Mouse (Mus musculus) thymus, adult 2 months (tissue): ENCODE results near the gene Nos1. TPM values are rescaled to one million over a fixed set of nuclear protein-coding genes. Genes with fewer than 3 reads are reported as not detected.

ENCODE experiments used
- DNase-seq: peaks from one replicate; pipeline ENCODE4 v3.0.0; 2021
- H3K27ac ChIP-seq: fragments of 200-500 bp; 2 replicates; pipeline ENCODE4 v1.5.1; 2012; ENCODE audit warnings: low read length, control low read depth; ENCODE audit not compliant: control insufficient read depth, insufficient read depth
- H3K27me3 ChIP-seq: fragments of 200-500 bp; 2 replicates; pipeline ENCODE4 v1.6.1; 2012; ENCODE audit warnings: mild to moderate bottlenecking, low read length, moderate library complexity, mixed read lengths; ENCODE audit not compliant: control insufficient read depth, insufficient read depth
- H3K36me3 ChIP-seq: fragments of 200-500 bp; 2 replicates; pipeline ENCODE4 v1.6.1; 2012; ENCODE audit warnings: mild to moderate bottlenecking, low read length, moderate library complexity; ENCODE audit not compliant: control insufficient read depth, insufficient read depth
- H3K4me1 ChIP-seq: fragments of 200-500 bp; replicated peaks from 2 replicates; pipeline ENCODE4 v1.6.1; 2012; ENCODE audit warnings: low read length; ENCODE audit not compliant: control insufficient read depth, insufficient read depth
- H3K4me3 ChIP-seq: fragments of 200-500 bp; 2 replicates; pipeline ENCODE4 v1.5.1; 2012; ENCODE audit warnings: mild to moderate bottlenecking, low read length, control low read depth, moderate library complexity; ENCODE audit not compliant: control insufficient read depth, insufficient read depth
- CTCF ChIP-seq: fragments of 200-500 bp; IDR thresholded peaks from 2 replicates; pipeline ENCODE4 v1.5.1; 2012; ENCODE audit warnings: mild to moderate bottlenecking, control low read depth, low read length, moderate library complexity, borderline replicate concordance; ENCODE audit not compliant: control insufficient read depth, poor library complexity, insufficient read depth; ENCODE audit errors: extremely low read depth
- POLR2A ChIP-seq: fragments of 200-500 bp; IDR thresholded peaks from 2 replicates; pipeline ENCODE4 v1.6.1; 2012; ENCODE audit warnings: mild to moderate bottlenecking, low read length, control low read depth, moderate library complexity; ENCODE audit not compliant: control insufficient read depth, poor library complexity, insufficient read depth; ENCODE audit errors: extremely low read depth
- WGBS: fragments of 180-500 bp; shearing (Covaris S2); methylation state at CpG from one replicate; pipeline ENCODE4 v1.1.7; 2018; 5-methylcytosine and 5-hydroxymethylcytosine counted together
- polyA plus RNA-seq: library from polyadenylated mRNA; depleted of rRNA; stranded (reverse); fragments of >200 nt; gene quantifications from 2 replicates; pipeline ENCODE4 v1.2.3, GENCODE M21; 2012

Nos1 gene
- polyA plus RNA-seq, 1 experiment, result 0.35 TPM

- WGBS, result 88% methylated on average over 8 of the region's 8 CpGs
These were observed 158.6 kb downstream of the Nos1 start for GRCm38 (mm10) chr5:117939402-117939801.

GRCm38 (mm10) chr5:117941552-117941951 lies 160.7 kb downstream of the Nos1 start:
- no peak overlapping the region for H3K27ac ChIP-seq
- no peaks in the 10 kb centered on the region for H3K27me3 ChIP-seq
- no peak overlapping the region for H3K4me3 ChIP-seq
- H3K36me3 ChIP-seq, result no peaks in the 10 kb centered on the region
- 81% methylated on average over 3 of the region's 3 CpGs for WGBS
- TF ChIP-seq CTCF (no peak), POLR2A (no peak)
- DNase-seq, result no peak
- no peaks in the 10 kb centered on the region for H3K4me1 ChIP-seq

More at GRCm38 (mm10) chr5:117939402-117939801, 158.6 kb downstream of the Nos1 start:
- H3K4me3 ChIP-seq, result no peak overlapping the region
- H3K27ac ChIP-seq, result no peak overlapping the region
- no peaks in the 10 kb centered on the region for H3K27me3 ChIP-seq
- TF ChIP-seq POLR2A (no peak), CTCF (no peak)
- H3K4me1 ChIP-seq, result no peaks in the 10 kb centered on the region
- DNase-seq, result no peak
- H3K36me3 ChIP-seq, result no peaks in the 10 kb centered on the region

DNA sequence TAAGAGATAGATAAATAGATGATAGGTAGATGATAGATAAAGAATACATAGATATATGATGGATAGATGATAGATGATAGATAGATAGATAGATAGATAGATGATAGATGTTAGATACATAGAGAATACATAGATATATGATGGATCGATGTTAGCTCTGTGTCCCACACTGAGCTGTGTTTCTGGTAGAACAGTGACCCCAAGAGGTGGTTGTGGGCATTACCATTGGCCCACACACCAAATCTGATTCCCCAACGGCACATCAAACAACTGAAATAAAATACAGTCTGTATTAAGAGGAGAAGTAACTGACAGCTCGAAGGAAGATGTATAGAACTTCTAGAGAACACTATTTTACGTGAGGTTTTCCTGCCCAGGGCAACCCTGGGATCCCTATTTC lies 165.8 kb downstream of the Nos1 start:
- H3K27ac ChIP-seq, result no peak overlapping the region
- no peaks in the 10 kb centered on the region for H3K27me3 ChIP-seq
- H3K4me3 ChIP-seq, result no peak overlapping the region
- TF ChIP-seq CTCF (no peak), POLR2A (no peak)
- WGBS, result 2% methylated on average over 4 of the region's 4 CpGs
- peak; percentile 59 for DNase-seq
- H3K36me3 ChIP-seq, result no peaks in the 10 kb centered on the region
- H3K4me1 ChIP-seq, result no peaks in the 10 kb centered on the region

DNA sequence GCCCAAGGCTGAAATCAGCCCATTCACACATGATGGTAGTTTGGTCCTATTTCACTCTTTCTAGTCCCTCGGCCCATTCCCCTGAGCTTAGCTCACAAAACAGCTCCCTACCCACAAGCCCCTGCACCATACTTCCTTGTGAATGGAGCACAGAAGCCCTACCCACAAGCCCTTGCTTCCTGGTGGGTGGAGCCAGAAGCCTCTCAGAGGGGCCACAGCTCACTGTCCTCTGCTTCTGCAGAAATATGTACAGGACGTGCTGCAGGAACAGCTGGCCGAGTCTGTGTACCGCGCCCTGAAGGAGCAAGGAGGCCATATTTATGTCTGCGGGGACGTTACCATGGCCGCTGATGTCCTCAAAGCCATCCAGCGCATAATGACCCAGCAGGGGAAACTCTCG lies 168.6 kb downstream of the Nos1 start:
- no peak overlapping the region for H3K4me3 ChIP-seq
- H3K27ac ChIP-seq, result no peak overlapping the region
- no peaks in the 10 kb centered on the region for H3K36me3 ChIP-seq
- H3K4me1 ChIP-seq, result peaks cover 14% of the 10 kb centered on the region
- WGBS, result 94% methylated on average over 10 of the region's 10 CpGs
- TF ChIP-seq POLR2A, result no peak
- TF ChIP-seq CTCF, result no peak
- H3K27me3 ChIP-seq, result no peaks in the 10 kb centered on the region
- no peak for DNase-seq

- peak; percentile 21 for DNase-seq
These were observed 173.1 kb downstream of the Nos1 start for GRCm38 (mm10) chr5:117953893-117954292.

DNA sequence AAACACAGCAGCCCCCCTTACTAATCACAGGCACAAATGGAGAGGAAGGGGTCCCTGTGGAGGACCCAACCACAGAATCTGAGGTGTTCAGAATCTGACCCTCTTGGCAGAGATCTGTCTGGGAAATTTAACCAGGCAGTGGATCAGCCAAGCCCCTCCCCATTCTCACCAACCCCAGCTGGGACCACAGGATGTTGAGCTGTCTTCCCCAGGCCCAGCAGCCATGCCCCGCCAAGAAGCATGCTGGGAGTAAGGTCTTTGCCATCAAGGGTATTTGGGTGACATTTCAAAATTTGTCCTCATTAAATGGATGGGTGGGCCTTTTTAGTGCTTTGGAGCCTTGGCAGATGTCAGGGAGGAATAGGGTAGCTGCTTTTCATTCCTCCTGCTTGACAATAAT lies 173.6 kb downstream of the Nos1 start:
- peaks cover 15% of the 10 kb centered on the region for H3K4me1 ChIP-seq
- no peaks in the 10 kb centered on the region for H3K27me3 ChIP-seq
- TF ChIP-seq POLR2A, result no peak
- TF ChIP-seq CTCF, result no peak
- no peak for DNase-seq
- no peak overlapping the region for H3K4me3 ChIP-seq
- 31% methylated on average over 1 of the region's 1 CpGs for WGBS
- no peak overlapping the region for H3K27ac ChIP-seq
- H3K36me3 ChIP-seq, result no peaks in the 10 kb centered on the region

More at GRCm38 (mm10) chr5:117953893-117954292, 173.1 kb downstream of the Nos1 start:
- Histone ChIP-seq H3K4me3 (no peak overlapping the region), H3K27ac (no peak overlapping the region), H3K27me3 (no peaks in the 10 kb centered on the region), H3K36me3 (no peaks in the 10 kb centered on the region), H3K4me1 (peaks cover 15% of the 10 kb centered on the region)
- WGBS, result 14% methylated on average over 12 of the region's 12 CpGs
- no peak for TF ChIP-seq POLR2A

GRCm38 (mm10) chr5:117955675-117956420 lies 175.0 kb downstream of the Nos1 start:
- DNase-seq, result peak; percentile 37
- peaks cover 15% of the 10 kb centered on the region for H3K4me1 ChIP-seq
- H3K27ac ChIP-seq, result no peak overlapping the region
- WGBS, result 28% methylated on average over 10 of the region's 10 CpGs
- no peaks in the 10 kb centered on the region for H3K36me3 ChIP-seq
- no peak overlapping the region for H3K4me3 ChIP-seq
- H3K27me3 ChIP-seq, result no peaks in the 10 kb centered on the region
- TF ChIP-seq CTCF (no peak), POLR2A (no peak)
